Mouse (Mus musculus): Measurements from ENCODE around the gene Tent5a. TPM values are rescaled to one million over a fixed set of nuclear protein-coding genes. Genes with fewer than 3 reads are reported as not detected.

Gene Tent5a
- 12.7 and 15.3 TPM in 2 replicates for total RNA-seq (2017)

DNA sequence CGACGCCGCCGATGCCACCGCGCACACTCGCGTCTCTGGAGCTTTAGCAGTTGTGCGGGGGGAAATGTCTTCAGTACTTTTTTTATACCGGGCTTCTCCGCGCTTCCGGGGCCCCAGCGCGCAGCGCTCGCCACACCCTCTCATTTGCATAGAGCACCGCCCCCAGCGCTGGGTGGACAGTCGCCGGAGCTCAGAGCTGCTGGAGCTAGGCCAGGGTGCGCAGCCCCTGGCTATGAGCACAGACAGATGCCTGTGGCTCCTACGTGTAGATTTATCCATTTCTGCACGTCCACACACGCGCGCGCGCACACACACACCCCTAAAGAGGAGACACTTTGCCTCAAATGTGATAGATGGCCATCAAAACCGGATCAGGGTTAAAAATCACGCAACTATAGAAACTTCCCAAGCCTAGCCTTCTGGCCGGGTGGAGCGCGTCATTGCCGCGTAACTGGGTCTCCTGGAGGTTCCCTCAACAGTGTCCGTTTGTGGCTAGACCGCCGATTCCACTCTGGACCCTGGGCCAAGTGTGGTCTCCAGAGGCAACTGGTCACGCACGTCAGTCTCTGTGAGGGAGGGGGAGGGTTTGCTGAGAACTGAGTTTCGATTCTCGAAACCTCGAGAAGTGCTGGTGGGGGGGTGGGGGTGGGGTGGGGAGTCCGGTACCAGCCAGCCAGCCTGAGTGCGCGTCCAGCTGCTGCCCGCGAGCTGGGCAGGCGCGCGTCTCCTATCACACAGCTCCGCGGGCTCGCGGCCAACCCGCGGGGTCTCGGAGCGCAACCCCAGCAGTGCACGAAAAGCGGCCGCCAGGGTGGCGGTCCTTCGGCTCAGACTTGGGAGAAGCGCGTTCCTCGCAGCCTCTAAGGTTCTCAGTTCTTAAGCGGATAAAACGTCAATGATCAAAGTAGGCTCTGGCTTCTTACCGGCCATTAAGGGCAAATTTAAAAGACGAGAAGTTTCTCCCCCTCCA lies at the start of gene Tent5a:
Gene Tent5a (minus strand): TSS at position 107 of the 970 bp plus-strand sequence.
- peak; percentile 63 to 73 for ATAC-seq (replicated peaks in 1 of 2; ENCODE audit: insufficient read depth in 1 of 2, low FRiP score in 2 of 2, low TSS enrichment in 1 of 2, low read depth in 1 of 2, poor library complexity in 2 of 2, severe bottlenecking in 2 of 2)

DNA sequence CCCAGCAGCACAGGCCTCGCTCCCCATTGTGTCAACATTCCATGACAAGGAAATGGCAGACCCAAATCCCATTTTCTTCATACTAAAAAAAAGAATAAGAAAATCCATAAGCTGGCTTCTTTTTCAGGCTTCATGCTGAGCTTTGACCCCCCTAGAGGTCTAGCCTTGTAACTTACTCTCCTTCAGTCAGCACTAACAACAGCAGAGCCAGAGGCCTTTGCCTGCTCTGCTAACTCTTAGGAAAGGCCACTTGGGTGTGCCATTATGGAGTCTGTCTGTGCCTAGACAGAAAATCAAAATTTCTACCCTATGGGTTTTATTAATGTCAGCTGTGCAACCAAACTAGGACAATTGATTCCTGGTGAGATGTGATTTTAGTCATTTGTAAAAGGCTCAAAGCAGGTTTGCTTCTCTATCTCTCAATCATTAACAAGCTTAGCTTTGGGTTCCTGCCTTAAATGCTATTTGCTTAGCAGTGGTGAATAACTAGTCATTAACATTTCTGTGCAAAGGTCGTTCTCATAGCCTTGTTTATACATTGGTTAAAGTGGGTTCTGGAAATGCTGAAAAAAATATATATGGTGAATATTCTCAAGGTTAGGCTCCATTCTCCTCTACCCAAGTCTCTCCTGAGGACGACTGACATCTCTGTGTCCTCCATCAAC lies 49.6 kb upstream of the Tent5a start:
- no peak for ATAC-seq (replicated peaks in 1 of 2; ENCODE audit: insufficient read depth in 1 of 2, low FRiP score in 2 of 2, low TSS enrichment in 1 of 2, low read depth in 1 of 2, poor library complexity in 2 of 2, severe bottlenecking in 2 of 2)

DNA sequence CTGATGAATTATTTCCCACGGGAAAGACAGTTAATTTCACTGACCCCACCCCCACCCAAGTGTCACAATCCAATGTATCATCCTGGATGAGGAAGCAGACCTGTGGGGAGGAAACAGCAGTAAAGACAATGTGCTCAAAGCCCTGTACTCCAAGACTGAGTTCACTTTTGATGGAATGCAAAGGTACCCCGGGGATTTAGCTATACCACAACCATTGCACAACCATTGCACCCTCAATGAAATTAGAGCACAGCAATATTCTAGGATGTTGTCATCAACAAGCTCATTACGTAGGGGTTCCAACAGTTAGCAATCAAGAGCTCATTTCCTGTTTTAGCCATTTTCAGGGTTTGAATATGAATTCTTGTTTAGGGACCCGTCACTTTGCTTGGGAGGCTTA lies 48.0 kb upstream of the Tent5a start:
- peak in 1 of 2 experiments; percentile 21; a peak in 1 of 4 replicates for ATAC-seq (replicated peaks in 1 of 2; ENCODE audit: insufficient read depth in 1 of 2, low FRiP score in 2 of 2, low TSS enrichment in 1 of 2, low read depth in 1 of 2, poor library complexity in 2 of 2, severe bottlenecking in 2 of 2)

DNA sequence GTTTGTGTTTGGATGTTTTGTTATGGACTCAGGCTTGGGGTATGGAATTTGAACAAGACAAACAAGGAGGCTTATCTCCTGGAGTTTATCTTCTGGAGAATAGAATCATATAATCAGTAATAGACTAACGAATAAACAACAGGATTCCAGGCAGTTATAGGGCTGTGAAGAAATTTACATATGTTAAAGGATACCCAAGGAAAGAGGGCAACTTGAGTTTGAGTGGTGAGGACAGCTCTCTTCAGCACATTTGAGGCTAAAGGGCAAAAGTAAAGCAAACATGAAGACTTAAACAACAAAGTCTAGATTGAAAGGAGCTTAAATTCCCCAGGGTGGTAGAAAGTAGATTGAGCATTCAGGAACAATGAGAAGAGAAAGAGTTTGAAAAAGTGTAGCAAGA lies 44.9 kb upstream of the Tent5a start:
- ATAC-seq (replicated peaks in 1 of 2; ENCODE audit: insufficient read depth in 1 of 2, low FRiP score in 2 of 2, low TSS enrichment in 1 of 2, low read depth in 1 of 2, poor library complexity in 2 of 2, severe bottlenecking in 2 of 2), result no peak

DNA sequence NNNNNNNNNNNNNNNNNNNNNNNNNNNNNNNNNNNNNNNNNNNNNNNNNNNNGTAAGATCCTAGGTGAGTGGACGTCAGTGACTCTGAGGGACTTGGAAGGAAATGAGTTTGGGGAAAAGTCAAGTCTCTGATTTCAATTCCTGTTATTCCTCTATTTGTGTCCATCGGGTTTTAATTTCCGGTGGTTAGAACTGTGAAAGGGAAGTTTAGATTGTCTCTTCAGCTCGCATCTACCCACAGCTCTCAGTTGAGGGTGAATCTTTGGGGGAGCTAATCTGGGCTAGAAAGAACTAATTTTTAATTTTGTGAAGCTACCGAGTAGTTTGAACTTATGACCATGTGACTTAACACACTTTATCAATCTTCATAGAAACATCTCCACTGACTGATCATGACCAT lies 42.4 kb upstream of the Tent5a start:
- ATAC-seq (replicated peaks in 1 of 2; ENCODE audit: insufficient read depth in 1 of 2, low FRiP score in 2 of 2, low TSS enrichment in 1 of 2, low read depth in 1 of 2, poor library complexity in 2 of 2, severe bottlenecking in 2 of 2), result no peak

DNA sequence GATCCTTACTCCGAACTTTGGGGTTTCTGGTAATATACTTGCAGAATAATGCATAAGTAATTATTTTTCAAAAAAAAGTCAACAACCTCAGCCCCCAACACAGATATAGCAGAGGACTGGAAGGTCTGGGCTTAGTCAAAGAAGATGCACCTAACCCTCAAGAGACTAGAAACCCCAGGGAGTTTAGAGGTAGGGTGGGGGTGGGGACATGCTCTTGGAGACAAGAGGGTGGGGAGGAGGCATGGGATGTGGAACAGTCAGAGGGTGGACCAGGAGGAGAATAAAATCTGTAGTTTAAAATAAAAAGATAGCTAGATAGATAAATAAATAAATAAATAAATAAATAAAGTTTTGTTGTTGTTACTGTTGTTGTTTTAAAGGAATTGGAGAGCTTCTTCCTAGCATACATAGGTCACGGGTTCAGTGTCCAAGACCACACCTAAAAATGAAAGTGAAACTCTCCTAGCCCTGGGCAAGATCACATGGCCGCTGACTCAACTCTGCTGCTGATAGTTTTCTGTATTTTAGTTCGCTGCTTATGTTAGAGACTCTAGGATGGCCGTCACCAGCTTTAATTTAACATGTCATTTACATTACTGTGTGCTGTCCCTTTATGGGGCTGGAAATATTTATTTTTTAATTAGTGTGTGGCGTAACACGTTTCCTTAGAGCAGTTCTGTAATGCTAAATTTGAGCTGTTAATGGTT lies 30.2 kb upstream of the Tent5a start:
- ATAC-seq (replicated peaks in 1 of 2; ENCODE audit: insufficient read depth in 1 of 2, low FRiP score in 2 of 2, low TSS enrichment in 1 of 2, low read depth in 1 of 2, poor library complexity in 2 of 2, severe bottlenecking in 2 of 2), result peak in 1 of 2 experiments; percentile 56; a peak in 1 of 4 replicates

DNA sequence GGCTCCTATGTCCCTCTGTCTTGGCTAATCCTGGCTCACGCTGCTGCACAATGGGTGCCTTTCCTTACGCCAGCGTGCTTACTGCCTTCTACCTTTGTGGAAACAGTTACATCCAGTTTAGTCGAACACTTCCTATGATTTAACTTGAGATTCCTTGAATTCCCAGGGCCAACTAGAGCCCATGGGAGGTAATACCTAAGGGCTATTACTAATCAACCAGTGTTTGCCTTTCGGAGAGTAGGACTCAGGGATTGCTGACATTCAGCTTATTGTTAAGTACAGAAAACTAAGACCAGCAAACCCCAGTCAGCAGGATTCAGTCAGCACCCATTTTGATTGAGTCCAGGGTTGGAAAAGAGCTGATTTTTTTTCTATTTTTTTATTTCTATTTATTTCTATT lies 28.4 kb upstream of the Tent5a start:
- ATAC-seq (replicated peaks in 1 of 2; ENCODE audit: insufficient read depth in 1 of 2, low FRiP score in 2 of 2, low TSS enrichment in 1 of 2, low read depth in 1 of 2, poor library complexity in 2 of 2, severe bottlenecking in 2 of 2), result no peak

DNA sequence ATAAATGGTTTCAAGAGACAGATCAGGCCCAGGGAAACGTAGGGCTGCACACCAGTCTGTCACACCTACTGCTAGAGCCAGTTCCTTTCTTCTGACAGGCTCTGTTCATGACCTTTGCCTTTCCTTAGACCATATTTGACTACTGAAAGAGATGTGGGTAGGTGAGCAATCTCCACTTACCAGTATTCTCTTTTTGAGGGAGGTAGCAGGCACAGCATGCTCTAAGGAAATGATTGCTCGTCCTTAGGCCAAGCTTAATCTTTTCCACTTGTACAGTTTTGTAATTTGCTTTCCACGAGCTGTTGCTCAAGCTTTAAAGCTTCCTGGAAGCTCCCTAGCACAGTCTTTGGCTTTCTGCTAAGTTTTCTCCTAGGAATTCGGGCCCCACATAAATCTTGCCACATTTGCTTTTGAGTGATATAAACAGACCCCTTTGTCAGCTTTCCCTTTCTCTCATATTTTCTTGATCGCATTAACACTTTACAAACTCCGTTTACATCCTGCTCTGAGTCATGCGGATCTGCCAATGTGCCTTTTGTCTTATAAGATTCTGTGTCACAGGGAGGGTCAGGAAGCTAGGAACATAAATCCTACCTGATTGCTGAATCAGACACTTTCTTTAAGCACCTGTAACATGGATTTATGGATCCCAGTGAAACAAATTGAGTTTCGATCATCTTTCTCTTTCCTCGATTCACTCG lies 20.8 kb upstream of the Tent5a start:
- no peak for ATAC-seq (replicated peaks in 1 of 2; ENCODE audit: insufficient read depth in 1 of 2, low FRiP score in 2 of 2, low TSS enrichment in 1 of 2, low read depth in 1 of 2, poor library complexity in 2 of 2, severe bottlenecking in 2 of 2)

DNA sequence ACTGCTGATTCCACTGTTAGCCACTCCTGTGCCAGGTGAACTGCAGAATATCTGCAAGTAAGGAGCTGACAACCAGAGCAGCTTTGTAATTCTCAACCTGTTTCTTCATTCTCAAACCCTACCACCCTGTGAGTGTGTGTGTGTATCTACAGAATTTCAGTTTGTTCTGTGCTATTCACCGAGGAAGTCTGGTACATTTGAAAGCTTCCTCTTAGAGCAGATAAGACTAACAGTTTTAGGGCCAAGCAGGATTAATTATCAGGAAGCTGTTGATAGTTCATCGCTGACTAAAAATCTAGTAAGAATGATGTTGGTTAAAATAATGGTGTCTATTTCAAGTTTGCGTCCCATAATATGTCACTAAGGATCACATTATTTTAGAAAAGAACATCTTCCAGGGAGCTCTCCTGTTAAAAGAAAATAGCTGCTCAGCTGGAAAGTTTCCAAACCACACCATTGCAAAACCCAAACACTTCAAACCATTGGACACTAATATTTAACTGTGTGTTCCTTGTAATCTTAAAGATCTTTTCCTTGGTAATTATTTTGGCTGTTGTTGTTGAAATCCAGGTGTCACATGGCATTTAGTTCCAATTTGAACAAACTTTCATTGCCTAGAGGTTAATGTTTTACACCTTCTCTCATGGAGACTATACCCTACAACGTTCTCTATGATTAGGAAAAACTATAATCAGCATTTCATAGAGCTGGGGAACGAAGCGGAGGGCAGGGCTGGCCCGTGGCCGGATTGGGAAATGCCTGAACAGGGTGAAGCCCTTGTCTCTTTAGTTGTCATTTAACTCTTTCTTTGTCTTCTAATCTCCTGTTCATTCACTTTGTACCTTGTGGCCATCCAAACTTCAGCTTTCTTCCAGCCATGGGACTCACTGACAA lies 16.0 kb upstream of the Tent5a start:
- peak; percentile 77 to 79 for ATAC-seq (replicated peaks in 1 of 2; ENCODE audit: insufficient read depth in 1 of 2, low FRiP score in 2 of 2, low TSS enrichment in 1 of 2, low read depth in 1 of 2, poor library complexity in 2 of 2, severe bottlenecking in 2 of 2)

DNA sequence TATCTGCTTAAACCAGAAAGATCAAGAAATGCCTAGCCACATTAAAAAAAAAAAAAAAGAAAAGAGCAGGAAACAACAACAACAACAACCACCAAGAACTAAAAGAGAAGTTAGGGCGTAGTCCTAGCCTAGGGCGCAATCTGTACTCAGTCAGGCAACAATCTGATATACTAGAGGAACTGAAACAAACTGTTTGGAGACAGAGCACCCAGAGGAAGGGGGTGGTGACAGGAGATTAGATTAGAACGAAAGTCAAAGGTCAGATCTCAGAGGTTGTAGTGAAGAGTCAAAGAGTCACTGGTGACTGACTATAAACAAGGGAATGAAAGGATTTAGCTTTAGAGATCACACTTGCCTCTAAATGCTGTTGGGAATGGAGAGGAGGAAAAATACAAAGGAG lies 13.2 kb upstream of the Tent5a start:
- ATAC-seq (replicated peaks in 1 of 2; ENCODE audit: insufficient read depth in 1 of 2, low FRiP score in 2 of 2, low TSS enrichment in 1 of 2, low read depth in 1 of 2, poor library complexity in 2 of 2, severe bottlenecking in 2 of 2), result peak; percentile 68 to 74; a peak in 3 of 4 replicates

DNA sequence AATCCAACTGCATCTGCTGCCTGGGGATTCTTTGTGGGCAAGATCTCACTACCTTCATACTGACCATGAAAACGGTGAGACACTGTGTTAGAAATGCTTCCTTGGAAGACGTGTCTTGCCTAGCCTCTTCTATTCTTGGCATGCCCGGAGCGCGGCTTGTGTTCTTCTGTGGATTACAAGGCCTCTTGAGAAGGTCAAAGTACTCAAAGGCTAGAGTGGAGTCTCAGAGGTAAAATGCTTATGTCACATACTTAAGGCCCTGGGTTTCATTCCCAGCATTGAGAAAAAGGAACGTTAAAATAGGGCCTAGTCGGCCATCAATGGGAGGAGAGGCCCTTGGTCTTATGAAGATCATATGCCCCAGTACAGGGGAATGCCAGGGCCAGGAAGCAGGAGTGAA lies 8.9 kb upstream of the Tent5a start:
- no peak for ATAC-seq (replicated peaks in 1 of 2; ENCODE audit: insufficient read depth in 1 of 2, low FRiP score in 2 of 2, low TSS enrichment in 1 of 2, low read depth in 1 of 2, poor library complexity in 2 of 2, severe bottlenecking in 2 of 2)

DNA sequence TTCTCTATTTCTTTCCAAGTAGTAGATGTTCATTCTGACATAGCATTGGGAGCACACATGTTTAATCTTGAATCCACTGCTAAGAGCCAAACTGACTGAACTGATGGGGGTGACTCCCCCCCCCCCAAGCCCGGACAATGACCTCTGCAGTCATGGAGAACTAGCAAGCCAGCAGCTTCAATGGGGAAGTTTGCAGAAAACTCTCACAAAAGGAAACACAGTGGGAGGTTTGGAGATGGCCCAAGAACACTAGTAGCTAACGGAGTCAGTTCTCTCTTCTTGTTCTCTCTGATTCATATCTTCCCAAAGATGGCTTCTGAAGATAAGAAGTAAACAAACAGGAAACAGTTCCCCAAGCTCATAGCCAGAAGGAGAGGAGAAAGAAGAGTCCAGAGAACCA lies 4.4 kb upstream of the Tent5a start:
- no peak for ATAC-seq (replicated peaks in 1 of 2; ENCODE audit: insufficient read depth in 1 of 2, low FRiP score in 2 of 2, low TSS enrichment in 1 of 2, low read depth in 1 of 2, poor library complexity in 2 of 2, severe bottlenecking in 2 of 2)

DNA sequence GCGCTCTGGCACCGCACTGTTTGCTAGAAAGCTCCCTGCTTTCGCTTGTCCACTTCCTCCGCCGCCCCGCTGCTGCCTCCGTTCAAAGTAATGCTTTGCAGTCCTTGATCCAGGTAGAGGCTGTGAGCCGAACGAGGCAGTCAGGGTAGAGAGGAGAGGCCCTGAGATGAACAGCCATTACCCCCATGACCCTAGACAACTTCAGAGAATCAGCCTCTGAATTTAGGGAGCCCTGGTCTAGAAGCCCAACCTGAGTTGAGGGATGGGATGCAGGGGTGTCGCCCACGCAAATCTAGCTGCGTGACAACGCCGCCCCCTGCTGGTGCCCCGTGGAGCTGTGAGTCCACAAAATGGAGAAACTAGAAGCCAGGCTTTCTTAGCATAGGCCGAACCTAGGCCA lies 1.1 kb upstream of the Tent5a start:
- ATAC-seq (replicated peaks in 1 of 2; ENCODE audit: insufficient read depth in 1 of 2, low FRiP score in 2 of 2, low TSS enrichment in 1 of 2, low read depth in 1 of 2, poor library complexity in 2 of 2, severe bottlenecking in 2 of 2), result peak; percentile 58 to 64

DNA sequence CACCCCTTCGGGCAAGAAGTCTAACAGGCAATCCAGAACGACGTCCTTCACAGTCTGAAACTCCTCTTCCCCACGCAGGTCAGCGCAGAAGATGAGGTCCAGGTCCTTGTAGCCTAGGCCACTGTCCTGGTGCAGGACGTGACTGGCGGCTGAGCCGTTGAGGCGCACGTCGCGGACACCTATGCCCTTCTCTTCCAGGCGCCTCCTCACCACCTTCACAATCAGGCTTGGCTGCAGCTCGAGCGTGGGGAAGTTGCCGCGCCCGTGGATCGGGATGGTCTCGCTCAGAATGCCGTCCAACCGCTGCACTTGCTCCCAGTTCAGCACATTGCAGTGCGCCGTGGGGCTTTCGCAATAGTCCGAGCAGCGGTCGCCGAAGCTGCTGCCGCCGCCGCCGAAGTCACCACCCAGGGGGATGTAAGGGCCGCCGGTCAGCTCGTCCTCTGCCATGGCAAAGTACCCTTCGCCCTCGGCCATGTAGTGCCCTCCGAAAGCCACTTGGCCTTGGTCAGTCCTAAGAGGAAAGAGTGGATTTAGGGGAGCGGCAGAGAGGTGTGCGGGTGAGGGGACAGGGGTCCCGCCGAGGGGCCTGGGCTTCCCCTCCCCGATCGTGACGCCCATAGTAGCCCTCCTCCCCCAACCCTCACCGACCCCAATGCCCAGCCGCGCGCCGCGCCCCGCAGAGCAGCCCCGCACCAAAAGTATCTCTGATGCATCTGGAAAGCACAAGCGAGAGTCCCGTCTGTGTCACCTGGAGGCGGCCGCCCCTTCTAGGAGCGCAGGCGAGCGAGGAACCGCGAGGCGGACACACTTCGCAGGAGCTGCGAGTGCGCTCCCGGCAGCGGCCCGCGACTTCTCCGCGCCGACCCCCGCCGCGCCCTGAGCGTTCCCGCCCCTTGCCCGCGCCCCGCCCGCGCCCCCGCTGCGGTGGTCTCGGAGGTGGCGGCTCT lies 581 bp downstream of the Tent5a start:
- ATAC-seq (replicated peaks in 1 of 2; ENCODE audit: insufficient read depth in 1 of 2, low FRiP score in 2 of 2, low TSS enrichment in 1 of 2, low read depth in 1 of 2, poor library complexity in 2 of 2, severe bottlenecking in 2 of 2), result peak in 1 of 2 experiments; percentile 10; a peak in 1 of 4 replicates

DNA sequence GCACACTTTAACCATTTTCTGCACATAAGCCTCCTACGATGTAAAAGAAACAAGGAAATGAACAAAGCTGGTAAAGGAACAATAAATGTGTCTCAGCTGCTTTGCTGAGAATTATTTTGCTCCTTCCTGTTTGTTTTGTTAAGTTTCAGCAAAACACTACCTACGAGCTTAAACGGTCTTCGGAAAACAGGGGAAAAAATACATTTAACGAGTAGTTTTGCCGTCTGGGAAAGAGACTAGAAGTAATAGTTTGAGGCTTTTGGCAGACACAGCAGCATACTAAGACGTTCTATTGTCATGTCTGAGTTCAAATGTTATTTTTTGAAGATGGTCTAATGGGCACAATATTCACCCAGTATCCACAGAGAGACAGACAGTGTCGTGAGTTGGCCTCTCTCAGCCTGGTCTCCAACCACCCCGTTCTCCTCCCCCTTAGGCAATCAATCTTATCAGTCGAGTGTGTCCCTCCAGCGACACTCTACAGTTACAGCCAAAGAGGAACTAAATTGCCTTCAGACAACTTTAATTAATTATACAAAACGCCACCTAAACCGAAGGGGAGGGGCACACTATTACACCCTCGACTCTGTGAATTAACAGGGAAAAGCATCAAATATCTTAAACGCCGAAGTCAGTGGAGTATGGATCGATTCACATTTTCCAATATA lies 1.8 kb downstream of the Tent5a start:
- ATAC-seq (replicated peaks in 1 of 2; ENCODE audit: insufficient read depth in 1 of 2, low FRiP score in 2 of 2, low TSS enrichment in 1 of 2, low read depth in 1 of 2, poor library complexity in 2 of 2, severe bottlenecking in 2 of 2), result peak; percentile 30 to 48; a peak in 3 of 4 replicates
